In genomic region chr7:144788631-144789030, GRCm38 (mm10) we compare ENCODE assay signal across 11 mouse cellular contexts. TPM values are rescaled to one million over a fixed set of nuclear protein-coding genes. Genes with fewer than 3 reads are reported as not detected.
DNase-seq lines count a peak whose midpoint lies in the region; ATAC-seq and TF ChIP-seq lines count a peak whose summit lies in the region.
"Had no signal": no experiment of that assay in that cellular context is flagged by ENCODE, and none has a peak within 500 bp of the region (broad histone marks: within the 10 kb centered on the region; RNA-seq: fewer than 3 reads in every experiment).

No protein-coding gene starts in this region.

- no peak overlapping the region for H3K9ac ChIP-seq in heart, embryonic 15.5 days
- no peak overlapping the region for H3K9ac ChIP-seq in MEL (ENCODE audit: control insufficient read depth, low read depth, low read length, poor library complexity, severe bottlenecking)
- H3K9ac ChIP-seq in liver, embryonic 14.5 days (replicated peaks): peak overlapping the region; percentile 62
- H3K9ac ChIP-seq: hindbrain, embryonic 15.5 days; limb, embryonic 15.5 days; neural tube, embryonic 12.5 days had no signal

- no peaks in the 10 kb centered on the region for H3K36me3 ChIP-seq in heart, embryonic 15.5 days
- H3K36me3 ChIP-seq in MEL (ENCODE audit: control insufficient read depth in 1 of 2, insufficient read depth in 2 of 2, low read length in 2 of 2): no peaks in the 10 kb centered on the region; a peak in 1 of 4 replicates
- H3K36me3 ChIP-seq in liver, embryonic 14.5 days (replicated peaks; ENCODE audit: control insufficient read depth, insufficient read depth, low read depth): no peaks in the 10 kb centered on the region
- H3K36me3 ChIP-seq: hindbrain, embryonic 15.5 days; limb, embryonic 15.5 days; neural tube, embryonic 12.5 days had no signal

- peaks cover 24% of the 10 kb centered on the region for H3K27me3 ChIP-seq in heart, embryonic 15.5 days
- no peaks in the 10 kb centered on the region for H3K27me3 ChIP-seq in MEL (ENCODE audit: control insufficient read depth in 1 of 2, insufficient read depth in 2 of 2, low read length in 2 of 2)
- H3K27me3 ChIP-seq in liver, embryonic 14.5 days (ENCODE audit: control insufficient read depth, insufficient read depth, low read length): no peaks in the 10 kb centered on the region
- H3K27me3 ChIP-seq: hindbrain, embryonic 15.5 days had no signal

- no peak overlapping the region for H3K4me2 ChIP-seq in heart, embryonic 15.5 days
- H3K4me2 ChIP-seq in liver, embryonic 14.5 days (ENCODE audit: low read depth): peak overlapping the region; percentile 70
- H3K4me2 ChIP-seq: limb, embryonic 15.5 days had no signal

- no peaks in the 10 kb centered on the region for H3K9me3 ChIP-seq in heart, embryonic 15.5 days (replicated peaks)
- no peaks in the 10 kb centered on the region for H3K9me3 ChIP-seq in MEL (replicated peaks; ENCODE audit: insufficient read depth, low read length)
- H3K9me3 ChIP-seq in liver, embryonic 14.5 days (ENCODE audit: control insufficient read depth, low read length): no peaks in the 10 kb centered on the region
- H3K9me3 ChIP-seq: hindbrain, embryonic 15.5 days; limb, embryonic 15.5 days; neural tube, embryonic 12.5 days had no signal

- H3K4me3 ChIP-seq in heart, embryonic 15.5 days: no peak overlapping the region
- no peak overlapping the region for H3K4me3 ChIP-seq in MEL (ENCODE audit: control insufficient read depth in 1 of 2, insufficient read depth in 1 of 2, low read depth in 2 of 2, low read length in 2 of 2)
- peak overlapping the region; percentile 29 to 41 for H3K4me3 ChIP-seq in liver, embryonic 14.5 days (ENCODE audit: insufficient read depth in 1 of 2, low read depth in 2 of 2, low read length in 2 of 2)
- H3K4me3 ChIP-seq: hindbrain, embryonic 15.5 days; limb, embryonic 15.5 days; neural tube, embryonic 12.5 days had no signal

- H3K27ac ChIP-seq in heart, embryonic 15.5 days: peak overlapping the region; percentile 51
- no peak overlapping the region for H3K27ac ChIP-seq in MEL (ENCODE audit: control insufficient read depth, low read depth, low read length)
- H3K27ac ChIP-seq in liver, embryonic 14.5 days: peak overlapping the region; percentile 98
- H3K27ac ChIP-seq: hindbrain, embryonic 15.5 days; limb, embryonic 15.5 days; neural tube, embryonic 12.5 days had no signal

- no peak for TF ChIP-seq CTCF in MEL (IDR thresholded peaks at IDR 0.05 in 2 of 3, conservative IDR thresholded peaks at IDR 0.05 in 1 of 3; ENCODE audit: control insufficient read depth in 1 of 3, insufficient read depth in 1 of 3, low read depth in 2 of 3, low read length in 3 of 3, poor library complexity in 1 of 3, severe bottlenecking in 1 of 3)
- TF ChIP-seq CTCF in liver, embryonic 14.5 days (IDR thresholded peaks at IDR 0.05; ENCODE audit: low read depth): no peak

- DNase-seq in heart, adult 9 months (ENCODE audit: low spot score in 2 of 2): no peak
- DNase-seq in MEL (ENCODE audit: low read depth, low spot score): peak; percentile 10
- peak; percentile 69 to 77 (median 71) for DNase-seq in liver, embryonic 14.5 days (ENCODE audit: low read depth in 3 of 3, low spot score in 3 of 3)
- DNase-seq in right cerebral cortex, adult 18-20 months: no peak
- DNase-seq in MN1 (ENCODE audit: low spot score): no peak

- peak in 1 of 2 experiments; percentile 37; a peak in 1 of 4 replicates for TF ChIP-seq EP300 in MEL (IDR thresholded peaks at IDR 0.05; ENCODE audit: low read depth in 1 of 2, low read length in 2 of 2)
- peak; percentile 85 for TF ChIP-seq EP300 in liver, embryonic 14.5 days (IDR thresholded peaks at IDR 0.05; ENCODE audit: low read depth)

- no peak for TF ChIP-seq RAD21 in MEL (IDR thresholded peaks at IDR 0.05; ENCODE audit: low read depth, low read length)

- WGBS in heart, embryonic 15.5 days: 12% methylated on average over 4 of the region's 4 CpGs
- WGBS in liver, embryonic 14.5 days (ENCODE audit: insufficient replicate concordance): 5% methylated on average over 4 of the region's 4 CpGs

- H3K4me1 ChIP-seq in heart, embryonic 15.5 days (replicated peaks): peaks cover 27% of the 10 kb centered on the region
- H3K4me1 ChIP-seq in MEL (ENCODE audit: control insufficient read depth in 1 of 2, insufficient read depth in 2 of 2, low read length in 2 of 2): peaks cover 0 to 5% of the 10 kb centered on the region in 2 experiments; a peak in 2 of 4 replicates
- peaks cover 52 to 64% of the 10 kb centered on the region in 2 experiments for H3K4me1 ChIP-seq in liver, embryonic 14.5 days (replicated peaks; ENCODE audit: control insufficient read depth in 2 of 2, insufficient read depth in 2 of 2, low read length in 1 of 2)
- H3K4me1 ChIP-seq: hindbrain, embryonic 15.5 days; limb, embryonic 15.5 days; neural tube, embryonic 12.5 days had no signal

- TF ChIP-seq POLR2A in MEL (IDR thresholded peaks at IDR 0.05; ENCODE audit: control insufficient read depth in 1 of 2, insufficient read depth in 1 of 2, low read depth in 1 of 2, low read length in 2 of 2, poor library complexity in 1 of 2): no peak

- ATAC-seq in heart, embryonic 15.5 days (replicated peaks; ENCODE audit: insufficient number of reproducible peaks, insufficient read depth, low FRiP score, low read depth): peak; percentile 58
- ATAC-seq in common myeloid progenitor, adult 5-6 weeks (replicated peaks; ENCODE audit: low read depth, poor library complexity, severe bottlenecking): peak; percentile 26; the same call in 1 of the 2 replicates
- ATAC-seq in liver, embryonic 14.5 days (ENCODE audit: insufficient read depth): peak; percentile 49
- no peak for ATAC-seq in activated CD4-positive, CD25-positive, alpha-beta regulatory T cell, adult 4 months

- no peaks in the 10 kb centered on the region for H3K79me2 ChIP-seq in MEL (ENCODE audit: control insufficient read depth, insufficient read depth, low read length, poor library complexity)

TF ChIP-seq in MEL, 35 proteins besides CTCF, POLR2A, EP300 and RAD21:
- TF ChIP-seq HCFC1 (IDR thresholded peaks at IDR 0.05; ENCODE audit: low read depth, low read length) (no peak), GATA1 (IDR thresholded peaks at IDR 0.05; ENCODE audit: low read depth, low read length) (0 out of 2 replicates have a peak, but pooled peaks have one; percentile 21)

RNA-seq across cellular contexts. Expression of gene Ano1, which starts 36.9 kb away (rescaled TPM):
- 8.1 and 12.2 TPM in 2 replicates for polyA plus RNA-seq in heart, embryonic 15.5 days (2015; fragmentation: Nextera tagmentation; extraction: Ambion mirVana)
- total RNA-seq in MEL (2012; rRNA removed): 0.04 TPM in 1 of 2 replicates, not detected in the other
- polyA plus RNA-seq in MEL (2012; ENCODE audit: insufficient read depth in 1 of 2, insufficient read length in 2 of 2, low read depth in 1 of 2, low replicate concordance in 2 of 2, missing spikeins in 1 of 2): not detected
- total RNA-seq in common myeloid progenitor, adult 5-6 weeks (2017): not detected in 2 replicates
- 1.5 and 1.6 TPM in 2 replicates for polyA plus RNA-seq in liver, embryonic 14.5 days (2012; rRNA removed)
- polyA plus RNA-seq in liver, embryonic 14.5 days (2014; fragmentation: Nextera tagmentation; extraction: Ambion mirVana): 1.4 and 2.1 TPM in 2 replicates
- polyA plus RNA-seq in activated CD4-positive, CD25-positive, alpha-beta regulatory T cell, adult 4 months (2017; shearing (Covaris generic)): under 1 TPM in 1 of 2 experiments, not detected in 1; 0.16 TPM

RNA-seq across cellular contexts. Expression of gene Fgf3, which starts 49.3 kb away (rescaled TPM):
- 0.65 TPM in 1 of 2 replicates, not detected in the other for polyA plus RNA-seq in heart, embryonic 15.5 days (2015; fragmentation: Nextera tagmentation; extraction: Ambion mirVana)
- not detected in 2 replicates for total RNA-seq in MEL (2012; rRNA removed)
- not detected for polyA plus RNA-seq in MEL (2012; ENCODE audit: insufficient read depth in 1 of 2, insufficient read length in 2 of 2, low read depth in 1 of 2, low replicate concordance in 2 of 2, missing spikeins in 1 of 2)
- 4.2 and 7.8 TPM in 2 replicates for total RNA-seq in common myeloid progenitor, adult 5-6 weeks (2017)
- 0.10 TPM in 2 replicates for polyA plus RNA-seq in liver, embryonic 14.5 days (2012; rRNA removed)
- 0.10 and 0.13 TPM in 2 replicates for polyA plus RNA-seq in liver, embryonic 14.5 days (2014; fragmentation: Nextera tagmentation; extraction: Ambion mirVana)
- not detected for polyA plus RNA-seq in activated CD4-positive, CD25-positive, alpha-beta regulatory T cell, adult 4 months (2017; shearing (Covaris generic))

RNA-seq across cellular contexts. Expression of gene Fgf4, which starts 58.5 kb away (rescaled TPM):
- polyA plus RNA-seq in heart, embryonic 15.5 days (2015; fragmentation: Nextera tagmentation; extraction: Ambion mirVana): not detected in 2 replicates
- not detected in 2 replicates for total RNA-seq in MEL (2012; rRNA removed)
- not detected for polyA plus RNA-seq in MEL (2012; ENCODE audit: insufficient read depth in 1 of 2, insufficient read length in 2 of 2, low read depth in 1 of 2, low replicate concordance in 2 of 2, missing spikeins in 1 of 2)
- total RNA-seq in common myeloid progenitor, adult 5-6 weeks (2017): not detected in 2 replicates
- not detected in 2 replicates for polyA plus RNA-seq in liver, embryonic 14.5 days (2012; rRNA removed)
- not detected in 2 replicates for polyA plus RNA-seq in liver, embryonic 14.5 days (2014; fragmentation: Nextera tagmentation; extraction: Ambion mirVana)
- not detected for polyA plus RNA-seq in activated CD4-positive, CD25-positive, alpha-beta regulatory T cell, adult 4 months (2017; shearing (Covaris generic))
- polyA plus RNA-seq: hindbrain, embryonic 15.5 days had no signal

Comparison
In these comparisons a context has a peak if more than half of its experiments do, and no peak if none do; other contexts are left out.
1. H3K4me3 ChIP-seq: peak in liver, embryonic 14.5 days (2 of 2); none in heart, embryonic 15.5 days (single experiment) and MEL (0 of 2).
2. DNase-seq: peak in MEL (single experiment) and liver, embryonic 14.5 days (3 of 3); none in heart, adult 9 months (0 of 2), right cerebral cortex, adult 18-20 months (single experiment) and MN1 (single experiment).